Mouse (Mus musculus): ENCODE measurements around the gene Stard5.

Gene Stard5

DNA sequence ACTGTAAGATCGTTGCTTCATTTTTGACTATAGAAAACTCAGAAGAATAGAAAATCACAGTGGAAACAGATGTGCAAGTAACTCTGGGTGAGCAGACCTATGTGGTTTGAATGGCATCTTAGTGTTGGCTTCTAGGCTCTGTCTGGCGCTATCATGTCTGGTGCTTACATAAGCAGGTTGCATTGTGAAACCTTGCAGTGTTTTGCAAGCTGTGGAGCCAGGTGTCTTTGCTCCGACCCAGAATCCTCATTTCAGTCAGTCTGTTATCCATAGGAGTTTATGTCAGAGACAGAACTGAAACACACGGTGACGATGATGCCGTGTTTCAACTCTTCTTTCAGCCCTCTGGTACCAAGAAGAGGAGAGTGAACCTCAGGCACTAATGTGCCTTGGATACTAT lies 2.1 kb downstream of the Stard5 start:
- DNase-seq, result no peak

DNA sequence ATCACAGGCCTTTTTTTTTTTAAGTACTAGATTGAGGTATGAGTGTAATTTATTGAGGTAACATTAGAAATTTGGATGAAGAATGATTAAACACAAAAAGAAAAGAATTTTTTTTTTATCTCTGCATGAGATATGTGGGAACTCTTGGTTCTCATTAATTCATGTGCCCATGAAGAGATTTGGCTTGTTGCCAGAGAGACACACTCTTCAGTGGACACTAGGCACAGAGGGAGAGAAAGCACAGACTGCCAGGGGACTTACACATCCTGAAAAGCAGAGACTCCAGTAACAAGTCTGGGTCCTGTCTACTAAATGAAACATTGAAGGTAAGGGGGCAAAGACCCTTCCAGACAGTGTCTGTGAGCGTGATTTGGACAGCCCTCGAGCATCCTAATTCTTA lies 4.0 kb downstream of the Stard5 start:
- no peak for DNase-seq

DNA sequence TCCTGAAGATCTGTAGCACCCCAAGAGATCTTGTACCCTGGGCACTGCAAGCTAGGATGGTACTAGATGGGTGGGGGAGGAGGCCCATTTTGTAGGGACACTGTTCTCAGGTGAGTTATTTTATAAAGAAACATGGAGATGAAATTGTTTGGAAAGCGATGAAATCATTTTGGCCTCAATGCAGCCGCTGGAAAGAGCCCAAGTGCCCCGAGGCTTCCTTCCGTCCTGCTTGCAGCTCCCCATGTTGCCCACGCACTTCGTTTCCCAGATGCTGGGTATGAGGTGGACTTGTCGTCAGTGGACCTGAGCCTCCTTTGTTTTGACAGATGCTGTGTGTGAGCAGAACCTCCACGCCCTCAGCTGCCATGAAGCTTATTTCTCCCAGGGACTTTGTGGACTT lies 4.7 kb downstream of the Stard5 start:
- DNase-seq, result no peak

DNA sequence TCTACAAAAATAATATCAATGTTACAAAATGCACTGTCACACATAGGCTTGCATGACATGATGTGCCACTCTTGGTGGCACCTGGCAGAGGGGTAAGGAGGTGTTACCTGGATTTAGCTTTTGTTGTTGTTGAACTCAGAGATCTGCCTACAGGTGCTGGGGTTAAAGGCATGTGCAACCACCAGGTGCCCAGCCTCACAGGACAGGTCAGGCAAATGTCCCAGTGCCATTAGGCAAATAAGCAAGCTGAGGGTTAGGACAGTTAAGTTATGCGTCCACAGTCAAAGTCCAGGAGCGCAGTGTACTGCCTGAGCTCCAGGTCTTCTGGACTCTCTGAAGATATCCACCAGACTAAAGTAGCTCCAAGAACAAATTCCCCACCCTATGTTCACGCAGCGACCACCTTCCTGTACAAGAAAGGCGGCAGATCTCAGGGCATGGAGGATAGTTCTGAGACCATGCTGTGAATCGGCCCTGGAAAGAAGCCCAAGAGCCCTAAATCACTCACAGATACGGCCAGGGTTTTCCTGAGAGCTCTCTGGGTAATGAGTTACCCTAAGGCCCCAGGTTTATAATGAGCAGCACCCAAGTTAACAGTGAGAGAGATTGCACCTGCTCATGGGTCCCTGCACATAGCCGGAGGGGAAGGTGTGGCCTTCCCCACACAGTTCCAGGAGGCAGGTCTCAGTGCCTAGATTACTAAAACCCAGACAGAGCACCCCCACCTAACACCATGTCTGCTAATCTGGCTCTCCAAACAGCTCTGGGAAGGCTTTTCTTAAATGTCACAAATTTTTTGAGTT lies 6.2 kb downstream of the Stard5 start:
- DNase-seq, result no peak

DNA sequence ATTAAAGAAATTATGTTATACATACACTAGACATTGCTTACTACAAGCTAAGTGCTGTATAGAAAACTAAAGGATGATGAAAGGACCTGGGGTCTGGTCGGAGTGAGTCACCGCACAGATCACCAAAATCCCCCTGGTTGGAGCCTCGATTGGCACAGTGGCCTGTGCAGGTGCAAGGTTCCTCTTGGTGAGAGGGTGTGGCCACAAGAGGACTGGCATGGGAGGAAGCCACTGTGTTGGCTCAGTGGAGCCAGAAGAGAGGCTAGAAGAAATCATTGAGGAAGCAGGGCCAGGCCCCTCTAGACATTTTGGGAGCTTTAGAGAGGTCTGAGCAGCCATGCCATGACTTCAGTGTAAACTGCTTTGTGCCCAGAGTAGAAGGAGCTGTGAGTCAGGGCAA lies 7.3 kb downstream of the Stard5 start:
- no peak for DNase-seq

DNA sequence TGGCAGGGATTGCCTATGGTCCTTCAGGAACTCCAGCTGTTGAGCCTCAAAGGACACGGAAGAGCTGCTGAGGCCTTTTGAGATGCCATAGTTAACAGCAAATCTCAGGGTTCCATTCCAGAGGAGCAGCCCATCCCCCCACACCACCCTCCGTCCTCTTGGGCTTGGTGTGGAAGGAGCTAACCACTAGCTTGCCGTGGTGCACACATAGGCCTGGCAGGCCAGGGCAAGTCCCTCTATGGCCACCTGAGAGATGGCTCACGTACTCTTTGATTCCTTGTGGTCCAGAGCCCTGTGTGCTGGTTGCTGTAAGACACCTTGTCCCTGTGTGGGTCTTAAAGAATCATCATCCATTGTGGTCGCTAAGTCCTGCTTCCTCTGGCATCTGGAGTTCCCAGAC lies 8.8 kb downstream of the Stard5 start:
- no peak for DNase-seq

DNA sequence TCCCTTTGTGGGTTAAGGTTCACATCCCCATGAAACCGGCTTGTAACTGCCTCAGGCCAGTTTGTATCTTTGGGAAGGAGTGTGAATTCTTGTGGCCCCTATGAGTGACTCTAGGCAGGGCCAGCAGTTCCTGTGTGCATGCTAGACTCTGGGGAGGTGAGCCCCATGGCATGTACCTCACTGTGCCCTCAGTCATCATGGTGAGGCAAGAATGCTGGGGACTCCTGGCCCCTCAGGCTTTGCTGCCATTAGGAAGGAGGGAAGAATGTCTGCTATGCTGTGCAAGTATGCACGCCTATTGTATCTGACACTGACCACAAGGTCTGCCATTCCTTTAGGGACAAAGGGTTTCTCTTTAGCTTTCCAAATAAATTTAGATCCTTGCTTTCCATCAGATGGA lies 9.4 kb downstream of the Stard5 start:
- no peak for DNase-seq

DNA sequence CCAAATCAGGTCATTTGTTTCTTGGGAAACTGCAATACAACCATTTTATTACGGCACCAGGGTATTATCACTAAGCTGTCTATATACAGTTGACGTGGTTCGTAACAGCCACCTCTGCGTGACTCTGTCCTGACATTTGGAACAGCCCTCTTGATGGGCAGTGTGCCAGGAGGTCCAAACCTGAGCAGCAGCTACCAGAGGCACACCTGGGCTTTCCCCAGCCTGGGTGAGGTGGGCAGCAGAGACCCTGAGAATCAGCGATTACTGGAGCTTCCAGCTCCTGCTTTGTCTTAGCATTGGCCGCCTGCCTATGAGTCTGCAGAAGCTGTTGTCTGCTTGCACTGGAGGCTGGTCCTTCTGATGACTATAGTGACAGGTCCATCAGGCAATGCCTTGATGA lies 11.8 kb downstream of the Stard5 start:
- no peak for DNase-seq

DNA sequence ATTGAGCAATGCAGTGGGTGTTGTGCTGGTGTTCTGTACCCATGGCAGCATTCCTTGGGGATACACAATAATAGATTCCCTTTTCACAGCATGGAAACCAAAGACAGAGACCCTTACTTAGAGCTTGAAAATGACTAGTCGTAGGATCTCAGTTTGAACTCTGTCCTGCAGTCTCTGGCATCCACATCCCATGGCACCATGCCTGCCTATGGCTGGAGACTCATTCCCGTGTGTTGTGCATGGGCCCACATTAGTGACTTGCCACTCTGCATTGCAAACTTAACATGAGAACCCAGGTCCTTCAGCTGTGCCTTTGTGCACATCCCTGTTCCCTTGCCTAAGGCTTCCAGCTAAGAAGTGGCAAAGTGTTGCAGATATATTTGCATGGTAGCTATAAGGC lies 13.0 kb downstream of the Stard5 start:
- DNase-seq, result no peak

DNA sequence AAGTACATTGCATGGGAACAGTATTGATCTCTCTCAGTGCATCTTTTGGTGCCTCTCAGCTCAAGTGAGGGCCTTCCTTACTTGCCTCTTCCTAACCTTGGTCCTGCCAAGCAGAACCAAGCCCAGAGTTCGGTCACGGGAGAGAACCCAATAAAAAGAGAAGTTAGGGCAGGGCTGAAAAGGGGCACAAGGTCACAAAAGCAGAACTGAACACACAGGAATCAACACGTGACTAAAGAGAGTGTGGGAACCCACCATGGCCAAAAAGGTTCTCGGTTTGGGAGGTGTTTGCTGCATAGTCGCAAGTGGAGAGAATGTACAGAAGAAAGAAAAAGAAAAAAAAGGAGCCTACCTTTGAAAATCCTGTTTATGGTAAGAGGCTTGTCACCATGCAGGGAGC lies 13.7 kb downstream of the Stard5 start:
- no peak for DNase-seq

DNA sequence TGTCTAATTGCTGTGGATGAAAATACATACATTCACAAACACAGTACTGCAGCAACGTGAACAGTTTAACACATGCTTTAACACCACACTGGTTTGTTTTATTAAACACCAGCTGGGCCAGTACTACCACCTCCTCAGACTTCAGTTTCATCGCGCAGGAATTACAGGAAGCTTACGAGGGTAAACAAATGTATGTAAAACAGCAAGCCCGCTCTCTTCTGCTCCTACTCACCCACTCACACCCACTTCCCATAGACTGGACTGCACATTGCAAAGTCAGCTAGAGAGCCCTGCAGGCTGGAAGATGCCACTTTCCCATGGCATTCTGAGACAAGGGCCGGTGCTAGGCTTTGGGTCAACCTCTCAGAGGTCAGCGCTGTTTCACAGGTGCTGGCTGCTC lies 17.0 kb downstream of the Stard5 start:
- DNase-seq, result no peak

DNA sequence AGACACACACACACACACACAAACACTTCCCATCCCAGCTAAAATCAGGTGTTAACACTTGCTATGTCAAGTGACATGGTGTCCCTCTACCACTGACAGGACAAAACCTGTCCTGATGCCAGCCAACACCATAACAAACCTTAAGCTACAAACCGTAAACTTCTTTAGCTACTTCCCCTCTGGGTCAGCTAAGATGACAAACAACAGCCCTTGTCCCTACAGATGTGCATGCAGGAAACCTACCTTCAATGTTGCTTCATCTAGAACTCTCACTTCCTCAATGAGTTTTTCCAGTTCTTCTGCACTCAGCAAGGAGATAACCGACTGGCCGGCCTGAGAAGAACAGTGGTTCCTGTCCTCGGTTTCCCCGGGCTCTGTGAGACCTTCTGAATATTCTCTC lies 18.9 kb downstream of the Stard5 start:
- DNase-seq, result no peak

DNA sequence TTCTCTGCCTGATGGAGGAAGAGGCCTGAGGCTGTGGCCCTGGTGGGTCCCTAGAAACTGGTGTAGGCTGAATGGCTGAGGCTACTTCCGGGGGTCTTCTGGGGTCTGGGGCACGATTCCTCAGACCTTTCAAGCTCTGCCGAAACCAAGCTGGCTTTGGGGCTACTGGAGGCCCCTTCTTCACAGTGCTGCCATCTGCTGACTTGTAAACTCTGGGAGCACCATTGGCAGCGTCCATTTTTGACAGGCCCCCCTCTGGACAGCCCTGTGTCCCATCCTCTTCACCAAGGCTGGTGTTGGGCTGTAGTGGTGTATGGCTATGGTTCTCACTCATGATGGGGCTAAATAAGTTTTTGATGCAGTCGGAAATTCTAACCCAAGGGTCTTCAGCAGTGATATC lies 20.7 kb downstream of the Stard5 start:
- no peak for DNase-seq

DNA sequence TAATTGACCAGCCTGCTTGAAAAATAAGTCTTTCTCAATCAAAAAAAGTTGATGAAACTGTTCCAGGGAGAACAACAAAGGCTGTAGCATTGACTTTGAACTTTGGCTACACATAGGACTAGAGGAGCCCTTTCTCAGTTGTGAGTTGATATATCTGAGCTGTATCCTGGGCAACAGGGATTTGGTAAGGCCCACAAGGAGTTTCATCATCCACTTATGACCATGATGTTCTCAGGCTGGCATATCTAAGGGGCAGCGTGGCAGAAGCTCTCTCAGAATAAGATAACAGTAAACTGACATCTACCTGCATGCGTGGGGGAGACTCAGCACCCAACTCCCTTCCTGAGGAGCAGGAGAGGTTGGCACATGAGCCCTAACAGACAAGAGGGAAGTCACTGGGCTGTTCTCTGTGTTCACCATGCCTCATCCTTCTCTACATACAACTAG lies 21.9 kb downstream of the Stard5 start:
- DNase-seq, result no peak

DNA sequence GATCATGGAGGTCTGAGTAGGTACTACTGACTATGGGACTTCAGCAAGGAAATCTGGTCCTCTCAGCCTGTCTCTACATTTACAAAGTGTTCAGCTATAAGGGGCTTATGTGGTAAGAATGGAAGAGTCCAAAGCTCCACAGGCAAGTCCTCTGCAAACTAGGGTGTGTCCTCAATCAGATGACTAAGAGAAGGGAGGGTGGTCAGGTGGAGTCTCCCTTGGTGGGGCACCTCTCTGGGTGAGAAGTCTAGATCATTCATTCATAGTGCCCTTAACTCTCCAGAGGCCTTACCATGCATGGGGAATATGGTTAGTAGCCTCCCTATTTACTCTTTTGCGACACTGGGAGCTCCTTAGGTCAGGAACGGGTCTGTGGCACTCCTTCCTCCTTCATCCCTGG lies 22.4 kb downstream of the Stard5 start:
- DNase-seq, result no peak

DNA sequence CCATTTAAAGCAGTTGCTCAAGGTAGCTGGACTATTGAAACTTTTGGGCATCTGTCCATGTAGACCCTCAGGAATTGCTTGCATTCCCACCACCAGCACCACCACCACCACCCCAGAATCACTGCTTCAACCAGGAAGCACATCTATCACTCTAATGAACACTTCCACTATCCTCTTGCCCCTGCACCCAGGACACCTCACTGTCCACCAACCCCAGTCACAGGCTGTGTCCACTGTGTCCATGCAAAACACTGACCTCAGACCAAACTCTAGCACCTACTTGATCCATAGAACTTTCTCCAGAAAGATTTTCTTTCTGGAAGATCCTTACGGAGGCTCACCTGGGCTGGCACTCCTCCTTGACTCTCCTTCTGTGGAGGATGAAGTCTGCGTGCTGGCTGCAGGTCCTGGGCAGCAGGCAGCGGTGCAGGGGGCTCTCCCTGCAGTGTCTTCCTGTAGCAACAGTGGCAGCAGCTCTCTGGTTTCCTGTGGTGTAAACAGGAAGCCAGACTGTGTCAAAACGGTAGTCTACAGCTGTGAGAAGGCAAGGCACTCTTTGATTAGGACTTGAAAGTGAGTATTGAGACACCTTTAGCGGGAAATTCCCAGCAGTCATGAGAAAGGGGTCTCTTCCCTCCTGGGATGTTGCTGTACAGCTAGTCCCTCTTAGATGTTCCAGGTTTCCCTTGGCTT lies 23.3 kb downstream of the Stard5 start:
- DNase-seq, result peak; percentile 80 to 91

DNA sequence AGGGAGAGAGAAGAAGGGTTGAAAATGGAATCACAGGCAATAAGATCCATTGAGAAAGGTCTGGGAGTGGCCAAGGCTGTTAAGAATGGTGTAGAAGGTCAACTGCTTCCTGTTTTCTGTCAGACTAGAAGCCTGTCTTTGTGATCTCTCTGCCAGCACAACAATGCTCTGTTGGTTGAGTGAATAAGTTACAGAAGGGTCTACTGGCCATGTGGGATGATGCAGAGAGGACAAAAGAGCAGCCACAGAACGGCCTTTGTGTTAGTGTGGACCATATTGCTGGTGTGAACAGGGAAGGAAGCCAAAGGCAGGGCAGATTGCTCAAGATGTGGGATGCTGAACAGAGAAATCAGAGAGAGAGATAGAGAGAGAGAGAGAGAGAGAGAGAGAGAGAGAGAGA lies 27.0 kb downstream of the Stard5 start:
- DNase-seq, result no peak

DNA sequence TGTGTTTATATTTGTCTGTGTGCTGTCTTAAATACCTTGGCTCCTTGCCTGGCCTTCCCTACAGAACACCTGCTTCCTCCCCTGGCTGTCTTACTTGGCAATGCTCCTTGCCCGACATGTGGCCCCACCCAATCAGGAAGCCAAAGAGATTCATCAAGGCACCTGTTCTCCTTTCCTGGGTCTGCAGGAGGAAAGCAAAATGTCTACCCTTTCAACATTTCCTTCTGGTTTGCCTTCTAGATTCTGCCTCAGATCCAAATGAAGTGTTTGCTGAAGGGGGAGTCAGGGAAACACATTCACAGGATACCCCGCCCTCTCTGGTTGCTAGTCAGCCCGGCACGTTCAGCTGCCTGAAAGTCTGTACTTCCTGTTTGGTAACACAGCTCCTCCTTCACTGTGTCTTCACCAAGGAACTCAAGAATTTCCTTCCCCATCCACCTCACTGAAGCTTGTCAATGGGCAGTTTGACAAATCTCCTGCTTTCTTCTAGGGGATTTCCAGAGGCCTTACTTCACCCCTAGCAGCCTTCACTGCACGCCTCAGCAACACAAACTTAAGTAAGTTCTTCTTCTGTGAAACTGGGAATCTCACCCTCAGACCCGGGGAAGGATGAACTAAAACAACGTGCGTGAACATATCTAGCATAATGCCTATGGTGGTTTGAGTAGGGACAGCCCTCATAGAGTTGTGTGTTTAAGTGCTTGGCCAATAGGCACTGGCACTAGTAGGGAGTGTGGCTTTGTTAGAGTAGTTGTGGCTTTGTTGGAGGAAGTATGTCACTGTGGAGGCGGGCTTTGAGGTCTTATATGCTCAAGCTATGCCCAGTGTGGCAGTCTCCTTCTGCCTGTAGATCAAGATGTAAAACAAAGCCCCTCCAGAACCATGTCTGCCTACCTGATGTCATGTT lies 27.7 kb downstream of the Stard5 start:
- peak; percentile 58 to 78 for DNase-seq

DNA sequence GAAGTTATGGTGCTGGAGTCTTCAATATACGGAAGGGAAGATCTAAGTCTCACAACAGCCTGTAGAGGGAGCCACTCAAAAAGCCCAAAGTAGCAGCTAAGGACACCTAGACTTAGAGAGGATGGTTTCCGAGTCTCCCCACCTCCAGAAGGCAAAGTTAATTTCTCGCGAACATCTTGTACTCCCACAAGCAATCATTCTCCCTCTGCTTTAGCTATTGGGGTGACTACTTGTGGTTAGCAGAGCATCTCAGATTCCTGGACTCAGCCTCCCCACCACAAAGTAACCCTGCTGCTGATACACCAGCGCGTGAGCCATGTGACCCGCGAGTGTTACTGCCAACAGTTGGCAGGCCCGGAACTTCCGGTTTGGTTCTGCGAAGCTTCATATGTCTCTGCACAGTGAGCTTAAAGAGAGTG lies 28.5 kb downstream of the Stard5 start:
- peak; percentile 78 to 86 for DNase-seq

DNA sequence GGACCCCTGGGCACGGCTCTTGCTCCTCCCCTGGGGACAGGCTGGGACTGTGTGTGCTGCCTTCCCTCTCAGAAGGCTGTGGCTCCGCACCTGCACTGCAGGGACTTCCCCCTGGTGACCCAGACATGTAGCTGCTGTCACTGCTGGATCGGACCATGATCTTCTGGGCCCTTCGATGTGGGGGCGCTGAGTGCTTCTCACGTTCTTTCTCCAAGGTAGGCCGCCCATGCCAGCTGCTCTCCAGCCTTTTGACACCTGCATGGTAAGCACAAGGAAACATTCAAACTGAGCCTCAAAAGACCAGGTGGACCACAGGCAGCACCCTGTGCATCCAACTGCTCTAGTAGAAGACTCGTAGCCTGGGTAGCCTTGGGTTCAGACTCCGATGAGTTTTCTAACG lies 29.3 kb downstream of the Stard5 start:
- DNase-seq, result peak; percentile 71 to 83

DNA sequence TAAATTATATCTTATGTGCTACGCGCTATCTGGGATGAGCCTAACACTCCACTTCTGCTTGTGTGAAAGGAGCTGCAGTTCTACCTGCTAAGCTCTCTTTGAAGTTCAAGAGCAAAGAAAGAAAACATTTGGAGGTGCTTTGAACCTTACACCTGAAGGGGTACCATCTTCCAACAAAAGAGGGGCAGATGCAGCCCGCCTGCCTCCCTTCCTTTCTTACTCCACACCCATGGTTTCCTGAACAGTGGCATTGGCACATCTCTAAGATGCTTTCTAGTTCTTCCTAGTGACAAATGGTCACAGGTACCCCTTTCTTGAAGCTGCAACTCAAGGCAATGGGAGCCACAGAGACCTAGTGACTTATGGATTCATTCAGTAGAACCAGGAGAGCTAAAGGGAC lies 30.0 kb downstream of the Stard5 start:
- DNase-seq, result peak in 1 of 2 experiments; percentile 52

DNA sequence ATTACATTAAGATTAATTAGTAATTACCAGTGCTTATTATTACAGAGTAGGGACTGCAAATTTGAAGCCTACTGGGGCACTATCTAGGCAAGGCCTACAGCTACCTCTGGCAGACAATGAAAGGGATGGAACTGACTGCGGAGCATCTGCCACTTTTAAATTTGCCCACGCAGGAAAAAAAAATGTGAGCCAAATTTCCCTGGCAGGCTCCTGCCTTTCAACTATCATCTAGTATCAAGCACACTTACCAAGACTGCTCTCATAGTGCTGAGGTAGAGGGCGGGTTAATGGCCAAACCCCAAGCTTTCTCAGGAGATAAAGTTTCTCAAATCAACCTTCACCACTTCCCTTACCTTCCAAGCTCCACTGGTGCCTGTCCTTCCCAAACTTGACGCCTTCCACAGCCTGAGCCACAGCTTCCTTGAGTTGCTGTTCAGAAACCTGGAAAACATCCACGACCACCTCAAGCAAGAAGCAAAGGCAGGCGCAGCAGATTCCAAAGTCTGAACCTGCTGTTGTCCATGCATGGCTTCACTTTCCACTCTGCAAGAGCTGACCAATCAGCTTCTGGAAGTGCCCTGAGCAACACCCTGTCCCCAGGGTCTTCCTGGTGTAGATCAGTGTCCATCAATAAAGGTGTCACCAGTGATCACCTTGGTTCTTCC lies 31.1 kb downstream of the Stard5 start:
- DNase-seq, result no peak

DNA sequence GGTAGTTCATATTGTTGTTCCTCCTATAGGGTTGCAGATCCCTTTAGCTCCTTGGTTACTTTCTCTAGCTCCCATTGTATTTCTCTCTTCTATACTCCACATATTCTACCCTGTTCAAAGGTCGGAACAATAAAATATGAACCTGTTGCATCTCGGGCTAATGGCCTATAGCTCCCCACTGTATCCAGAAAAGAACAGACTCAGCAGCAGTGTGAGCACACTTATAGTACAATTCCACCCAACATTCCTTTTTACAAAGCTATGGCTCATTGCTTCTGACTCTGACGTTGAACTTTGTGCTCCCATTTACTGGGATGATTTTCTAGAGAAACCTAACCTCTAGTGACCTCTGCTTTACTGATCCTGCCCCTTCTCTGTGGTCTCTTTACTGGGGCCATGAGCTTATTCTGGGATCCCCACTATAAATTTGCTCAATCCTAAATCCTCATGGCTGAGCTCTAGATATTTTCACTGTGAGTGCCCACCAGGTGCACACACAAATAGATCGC lies 34.4 kb downstream of the Stard5 start:
- no peak for DNase-seq

All from thymus, adult 18-20 months (tissue).